Mouse (Mus musculus): ENCODE data around the gene Ankrd53. TPM values are rescaled to one million over a fixed set of nuclear protein-coding genes. Genes with fewer than 3 reads are reported as not detected.

Ankrd53 gene
- 0.22 and 0.36 TPM in 2 replicates for polyA plus RNA-seq (2015; fragmentation: Nextera tagmentation; extraction: Ambion mirVana)

DNA sequence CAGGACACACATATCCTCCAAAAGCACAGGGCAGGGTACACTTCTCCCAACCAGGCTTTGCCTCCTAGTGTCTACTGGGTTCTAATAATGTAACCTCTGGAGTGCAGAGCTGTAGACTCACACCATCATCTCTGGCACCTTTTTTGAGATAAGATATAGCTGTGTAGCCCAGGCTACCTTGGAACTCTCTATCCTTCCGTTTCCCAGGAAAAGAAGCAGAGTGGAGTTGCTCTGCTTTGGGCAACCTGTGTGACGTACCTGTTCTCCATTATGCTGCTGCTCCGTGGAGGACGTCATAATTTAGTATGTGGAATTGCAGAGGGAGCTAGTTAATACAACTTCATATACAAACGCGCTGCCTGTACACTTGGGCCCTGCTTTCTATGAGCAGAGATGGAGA is at the start of gene Ankrd53:
TSS of gene Ankrd53 (plus strand) at position 301 of the 400 bp plus-strand sequence.
- peak within 1 kb of the TSS; percentile 38 for H3K4me2 ChIP-seq
- H3K9ac ChIP-seq: no peak within 1 kb of the TSS
- H3K36me3 ChIP-seq (replicated peaks): no peaks in the 10 kb centered on the region
- peaks cover 10% of the 10 kb centered on the region for H3K4me1 ChIP-seq
- H3K9me3 ChIP-seq: no peaks in the 10 kb centered on the region
- H3K27me3 ChIP-seq (replicated peaks): peaks cover 60% of the 10 kb centered on the region
- WGBS: 24% methylated on average over 6 of the region's 6 CpGs
- H3K4me3 ChIP-seq: peak within 1 kb of the TSS; percentile 9; the same call in 1 of the 2 replicates
- no peak for ATAC-seq (replicated peaks)
- H3K27ac ChIP-seq: no peak within 1 kb of the TSS

GRCm38 (mm10) chr6:83713271-83714136 is 48.9 kb upstream of the Ankrd53 start:
- H3K4me2 ChIP-seq: no peak overlapping the region
- no peaks in the 10 kb centered on the region for H3K36me3 ChIP-seq (replicated peaks)
- H3K27me3 ChIP-seq (replicated peaks): peaks cover 94% of the 10 kb centered on the region
- no peak for ATAC-seq (replicated peaks)
- no peak overlapping the region for H3K9ac ChIP-seq
- WGBS: 3% methylated on average over 12 of the region's 12 CpGs
- no peaks in the 10 kb centered on the region for H3K9me3 ChIP-seq
- H3K4me3 ChIP-seq: no peak overlapping the region
- H3K4me1 ChIP-seq: peaks cover 14% of the 10 kb centered on the region
- no peak overlapping the region for H3K27ac ChIP-seq

DNA sequence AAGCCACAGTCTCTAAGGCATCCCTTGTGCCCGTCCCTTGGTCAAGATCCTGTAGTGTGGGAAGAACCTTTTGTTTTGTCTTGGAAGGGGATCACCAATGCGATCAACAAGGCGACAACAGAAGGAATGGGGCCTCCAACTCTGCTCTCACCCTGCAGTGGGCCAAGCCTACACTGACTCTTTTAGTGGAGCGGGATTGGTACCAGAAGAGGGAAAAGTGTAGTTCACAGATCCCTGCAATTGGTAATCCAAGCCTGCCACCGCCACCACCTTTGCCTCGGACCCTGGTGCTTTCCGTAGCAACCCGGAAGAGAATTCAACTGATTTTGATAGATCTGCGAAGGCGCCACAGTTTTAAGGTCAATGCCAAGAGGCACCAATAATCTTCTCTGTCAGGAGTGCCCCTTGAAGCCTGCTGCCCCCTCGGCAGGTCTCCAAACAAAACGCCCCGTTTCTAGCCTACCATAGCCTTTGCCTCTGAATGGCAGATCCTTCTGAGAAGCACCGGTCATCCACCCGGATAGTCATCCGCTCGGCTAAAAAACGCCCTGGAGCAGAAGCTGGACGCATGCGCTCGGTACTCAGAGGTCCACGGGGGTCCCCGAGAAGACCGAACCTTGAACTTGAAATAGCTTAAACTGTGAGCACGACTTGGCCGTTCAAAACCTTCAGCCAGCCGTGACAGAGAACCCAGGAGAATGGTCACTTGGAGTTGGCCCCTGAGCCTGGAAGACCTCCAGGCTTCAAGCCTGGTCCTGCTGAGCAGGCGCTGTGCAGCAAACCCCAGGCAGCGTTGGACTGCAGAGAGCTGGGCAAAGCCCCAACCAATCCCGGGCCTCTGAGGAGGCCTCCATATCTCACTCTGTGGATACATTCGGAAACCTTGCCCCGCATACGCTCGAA is 48.0 kb upstream of the Ankrd53 start:
- H3K27me3 ChIP-seq (replicated peaks): peaks cover 93% of the 10 kb centered on the region
- WGBS: 2% methylated on average over 34 of the region's 34 CpGs
- no peak overlapping the region for H3K9ac ChIP-seq
- no peaks in the 10 kb centered on the region for H3K36me3 ChIP-seq (replicated peaks)
- no peak for ATAC-seq (replicated peaks)
- peaks cover 14% of the 10 kb centered on the region for H3K4me1 ChIP-seq
- no peak overlapping the region for H3K27ac ChIP-seq
- H3K9me3 ChIP-seq: no peaks in the 10 kb centered on the region
- no peak overlapping the region for H3K4me2 ChIP-seq
- H3K4me3 ChIP-seq: no peak overlapping the region

DNA sequence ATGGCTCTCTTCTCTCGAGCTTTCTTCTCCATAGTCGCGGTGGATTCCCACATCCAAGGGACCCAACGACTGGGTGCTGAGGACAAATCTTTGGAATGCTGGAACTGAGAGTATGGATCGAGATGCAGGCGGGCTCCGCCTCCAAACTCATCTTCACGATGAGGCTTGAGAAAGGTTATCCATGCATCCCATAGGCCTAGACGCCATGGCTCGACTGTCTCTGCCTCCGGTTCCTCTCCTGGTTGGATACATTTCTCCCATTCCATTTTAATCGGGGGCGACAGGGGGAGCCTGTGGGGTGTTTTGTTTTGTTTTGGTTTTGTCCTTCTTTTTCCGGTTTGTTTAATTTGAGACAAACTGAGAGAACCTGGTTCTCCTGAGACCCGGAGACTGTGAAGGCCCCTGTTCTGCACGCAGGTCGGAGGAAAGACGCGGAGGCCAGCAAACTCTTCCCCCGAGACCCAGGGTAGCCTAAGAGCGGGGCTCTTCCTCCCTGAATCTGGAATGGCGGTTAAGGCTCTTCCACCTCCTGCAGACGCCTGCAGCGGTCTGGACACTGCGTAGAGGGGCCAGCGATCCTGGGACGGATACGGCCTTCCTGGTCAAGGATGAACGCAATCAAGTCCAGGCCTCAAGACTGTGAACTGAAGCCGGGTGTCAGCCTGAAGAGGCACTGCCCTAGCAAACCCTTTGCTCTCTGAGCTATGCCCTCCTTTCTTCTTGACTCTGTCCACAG is 46.8 kb upstream of the Ankrd53 start:
- Histone ChIP-seq H3K4me1 (peaks cover 14% of the 10 kb centered on the region), H3K36me3 (replicated peaks) (no peaks in the 10 kb centered on the region), H3K27ac (no peak overlapping the region), H3K4me2 (no peak overlapping the region), H3K9me3 (no peaks in the 10 kb centered on the region), H3K4me3 (no peak overlapping the region), H3K27me3 (replicated peaks) (peaks cover 93% of the 10 kb centered on the region), H3K9ac (no peak overlapping the region)
- 1% methylated on average over 30 of the region's 30 CpGs for WGBS
- ATAC-seq (replicated peaks): no peak

GRCm38 (mm10) chr6:83717026-83717425 is 45.4 kb upstream of the Ankrd53 start:
- H3K4me3 ChIP-seq: no peak overlapping the region
- peaks cover 1% of the 10 kb centered on the region for H3K4me1 ChIP-seq
- H3K4me2 ChIP-seq: no peak overlapping the region
- no peaks in the 10 kb centered on the region for H3K9me3 ChIP-seq
- no peaks in the 10 kb centered on the region for H3K36me3 ChIP-seq (replicated peaks)
- H3K27me3 ChIP-seq (replicated peaks): peaks cover 93% of the 10 kb centered on the region
- H3K27ac ChIP-seq: no peak overlapping the region
- ATAC-seq (replicated peaks): no peak
- WGBS: 2% methylated on average over 8 of the region's 8 CpGs
- no peak overlapping the region for H3K9ac ChIP-seq

GRCm38 (mm10) chr6:83722526-83722925 is 39.9 kb upstream of the Ankrd53 start:
- no peak for ATAC-seq (replicated peaks)
- 22% methylated on average over 6 of the region's 6 CpGs for WGBS

GRCm38 (mm10) chr6:83727178-83727577 is 35.3 kb upstream of the Ankrd53 start:
- ATAC-seq (replicated peaks): no peak
- Histone ChIP-seq H3K4me3 (no peak overlapping the region), H3K4me1 (no peaks in the 10 kb centered on the region), H3K9ac (no peak overlapping the region), H3K27ac (no peak overlapping the region), H3K4me2 (no peak overlapping the region), H3K27me3 (replicated peaks) (peaks cover 29% of the 10 kb centered on the region), H3K36me3 (replicated peaks) (no peaks in the 10 kb centered on the region), H3K9me3 (no peaks in the 10 kb centered on the region)
- WGBS: 42% methylated on average over 4 of the region's 4 CpGs

More at GRCm38 (mm10) chr6:83722526-83722925, 39.9 kb upstream of the Ankrd53 start:
- Histone ChIP-seq H3K4me1 (no peaks in the 10 kb centered on the region), H3K36me3 (replicated peaks) (no peaks in the 10 kb centered on the region), H3K27ac (no peak overlapping the region), H3K4me3 (no peak overlapping the region), H3K9ac (no peak overlapping the region), H3K4me2 (no peak overlapping the region), H3K9me3 (no peaks in the 10 kb centered on the region), H3K27me3 (replicated peaks) (peaks cover 69% of the 10 kb centered on the region)

DNA sequence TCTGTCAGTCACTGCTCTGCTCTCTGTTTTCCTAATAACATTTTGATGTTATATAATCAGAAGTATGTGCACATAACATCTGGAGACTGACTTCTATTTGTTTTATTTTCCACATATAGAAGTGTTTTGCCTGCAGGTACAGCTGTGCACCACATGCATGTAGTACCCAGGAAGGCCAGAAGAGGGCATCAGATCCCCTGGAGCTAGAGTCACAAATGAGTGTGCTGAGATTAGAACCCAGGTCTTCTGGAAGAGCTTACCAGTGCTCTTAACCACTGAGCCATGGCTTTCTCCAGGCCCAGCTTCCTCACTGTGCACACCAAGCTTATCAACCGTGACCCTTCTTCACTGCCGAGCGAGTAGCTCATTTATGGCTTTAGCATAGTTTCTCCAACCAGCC is 34.0 kb upstream of the Ankrd53 start:
- Histone ChIP-seq H3K4me1 (no peaks in the 10 kb centered on the region), H3K9me3 (no peaks in the 10 kb centered on the region), H3K27me3 (replicated peaks) (peaks cover 20% of the 10 kb centered on the region), H3K9ac (no peak overlapping the region), H3K4me2 (no peak overlapping the region), H3K27ac (no peak overlapping the region), H3K4me3 (no peak overlapping the region), H3K36me3 (replicated peaks) (no peaks in the 10 kb centered on the region)
- no peak for ATAC-seq (replicated peaks)
- WGBS: 92% methylated on average over 3 of the region's 3 CpGs

GRCm38 (mm10) chr6:83729350-83729970 is 33.0 kb upstream of the Ankrd53 start:
- H3K27me3 ChIP-seq (replicated peaks): peaks cover 12% of the 10 kb centered on the region; the same call in 1 of the 2 replicates
- H3K36me3 ChIP-seq (replicated peaks): no peaks in the 10 kb centered on the region
- 71% methylated on average over 14 of the region's 14 CpGs for WGBS
- no peak overlapping the region for H3K4me3 ChIP-seq
- no peak overlapping the region for H3K9ac ChIP-seq
- H3K9me3 ChIP-seq: no peaks in the 10 kb centered on the region
- ATAC-seq (replicated peaks): no peak
- H3K4me1 ChIP-seq: no peaks in the 10 kb centered on the region
- H3K27ac ChIP-seq: no peak overlapping the region
- no peak overlapping the region for H3K4me2 ChIP-seq

DNA sequence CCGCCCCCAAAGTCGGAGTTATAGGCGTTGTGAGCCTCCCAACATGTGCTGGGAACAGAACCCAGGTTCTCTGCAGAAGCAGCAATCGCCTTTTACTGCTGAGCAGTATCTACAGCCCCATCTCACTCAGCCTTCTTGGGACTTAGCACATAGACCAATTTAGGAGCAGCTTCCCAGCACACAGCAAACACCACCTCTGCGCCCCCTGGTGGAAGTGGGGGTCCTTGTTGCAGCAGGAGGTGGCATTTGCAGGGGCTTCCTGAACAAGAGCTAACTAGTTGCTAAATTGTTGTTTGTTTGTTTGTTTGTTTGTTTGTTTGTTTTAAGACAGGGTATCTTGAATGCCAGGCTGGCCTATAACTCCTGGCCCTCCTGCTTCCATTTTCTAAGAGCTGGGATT is 31.3 kb upstream of the Ankrd53 start:
- Histone ChIP-seq H3K4me3 (no peak overlapping the region), H3K36me3 (replicated peaks) (no peaks in the 10 kb centered on the region), H3K9ac (no peak overlapping the region), H3K4me1 (no peaks in the 10 kb centered on the region), H3K27me3 (replicated peaks) (0 out of 2 replicates have a peak, but pooled peaks cover 7% of the 10 kb centered on the region), H3K27ac (no peak overlapping the region), H3K9me3 (no peaks in the 10 kb centered on the region), H3K4me2 (no peak overlapping the region)
- no peak for ATAC-seq (replicated peaks)
- 31% methylated on average over 5 of the region's 5 CpGs for WGBS

DNA sequence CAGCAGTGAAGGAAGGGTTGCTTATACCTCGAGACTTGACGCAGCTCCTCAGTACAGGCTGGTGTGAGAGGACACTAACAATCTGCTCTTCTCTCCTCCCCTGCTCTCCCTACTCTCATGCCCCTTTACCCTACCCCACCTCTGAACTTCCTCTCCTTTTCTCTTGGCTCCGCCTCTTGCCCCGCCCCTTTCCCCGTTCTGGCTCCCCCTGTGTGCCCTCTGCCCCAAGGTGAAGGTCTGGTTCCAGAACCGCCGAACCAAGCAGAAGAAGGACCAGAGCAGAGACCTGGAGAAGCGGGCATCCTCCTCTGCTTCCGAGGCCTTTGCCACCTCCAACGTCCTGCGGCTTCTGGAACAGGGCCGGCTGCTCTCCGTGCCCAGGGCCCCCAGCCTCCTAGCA is 25.1 kb upstream of the Ankrd53 start:
- 40% methylated on average over 13 of the region's 13 CpGs for WGBS
- no peaks in the 10 kb centered on the region for H3K27me3 ChIP-seq (replicated peaks)
- no peaks in the 10 kb centered on the region for H3K9me3 ChIP-seq
- ATAC-seq (replicated peaks): no peak
- no peak overlapping the region for H3K4me3 ChIP-seq
- no peak overlapping the region for H3K4me2 ChIP-seq
- H3K4me1 ChIP-seq: no peaks in the 10 kb centered on the region
- no peak overlapping the region for H3K27ac ChIP-seq
- H3K36me3 ChIP-seq (replicated peaks): no peaks in the 10 kb centered on the region
- no peak overlapping the region for H3K9ac ChIP-seq
